Mouse (Mus musculus): ENCODE measurements around the gene Sh3pxd2b. TPM values are rescaled to one million over a fixed set of nuclear protein-coding genes. Genes with fewer than 3 reads are reported as not detected.
A peak's percentile ranks its signal among the peaks of the same experiment; 100 is the strongest.

The Sh3pxd2b gene
- polyA plus RNA-seq, 1 experiment from 2014 or later = 25.5 TPM

- H3K9me3 ChIP-seq (ENCODE audit: control insufficient read depth, low read length) = no peaks in the 10 kb centered on the region
- 0 out of 2 replicates have a peak, but pooled peaks cover 2% of the 10 kb centered on the region for H3K4me1 ChIP-seq (ENCODE audit: control insufficient read depth, insufficient read depth, low read length)
- no peaks in the 10 kb centered on the region for H3K36me3 ChIP-seq (ENCODE audit: control insufficient read depth, insufficient read depth, low read length)
- ATAC-seq (ENCODE audit: insufficient number of reproducible peaks, low FRiP score, low TSS enrichment, low read depth) (peak; percentile 98), DNase-seq (ENCODE audit: low spot score) (peak; percentile 99)
- H3K27me3 ChIP-seq (ENCODE audit: control insufficient read depth, insufficient read depth, low read length) = no peaks in the 10 kb centered on the region
- H3K4me2 ChIP-seq (ENCODE audit: low read depth, severe bottlenecking) = peak within 1 kb of the TSS; percentile 90
- WGBS = under 1% methylated on average over 63 of the region's 86 CpGs
- H3K27ac ChIP-seq (replicated peaks; ENCODE audit: low read depth, low read length) = peak within 1 kb of the TSS; percentile 88
- peak within 1 kb of the TSS; percentile 94 for H3K9ac ChIP-seq (ENCODE audit: low read length)
- H3K4me3 ChIP-seq (ENCODE audit: low read depth, low read length) = peak within 1 kb of the TSS; percentile 97
Measured at GRCm38 (mm10) chr11:32454800-32455506, 107.3 kb downstream of the Sh3pxd2b start, which contains the start of gene Ubtd2. Gene Ubtd2 (plus strand): TSS chr11:32455370.

GRCm38 (mm10) chr11:32455507-32456141 is 108.0 kb downstream of the Sh3pxd2b start:
- Histone ChIP-seq H3K9ac (ENCODE audit: low read length) (peak overlapping the region; percentile 94), H3K4me3 (ENCODE audit: low read depth, low read length) (peak overlapping the region; percentile 97), H3K36me3 (ENCODE audit: control insufficient read depth, insufficient read depth, low read length) (no peaks in the 10 kb centered on the region), H3K27me3 (ENCODE audit: control insufficient read depth, insufficient read depth, low read length) (no peaks in the 10 kb centered on the region), H3K27ac (replicated peaks; ENCODE audit: low read depth, low read length) (peak overlapping the region; percentile 88), H3K9me3 (ENCODE audit: control insufficient read depth, low read length) (no peaks in the 10 kb centered on the region), H3K4me2 (ENCODE audit: low read depth, severe bottlenecking) (peak overlapping the region; percentile 90), H3K4me1 (ENCODE audit: control insufficient read depth, insufficient read depth, low read length) (0 out of 2 replicates have a peak, but pooled peaks cover 2% of the 10 kb centered on the region)
- under 1% methylated on average over 55 of the region's 58 CpGs for WGBS
- ATAC-seq (ENCODE audit: insufficient number of reproducible peaks, low FRiP score, low TSS enrichment, low read depth) (peak; percentile 7), DNase-seq (ENCODE audit: low spot score) (peak; percentile 77)

GRCm38 (mm10) chr11:32456356-32456755 is 108.7 kb downstream of the Sh3pxd2b start:
- H3K27ac ChIP-seq (replicated peaks; ENCODE audit: low read depth, low read length) = no peak overlapping the region
- peak overlapping the region; percentile 97 for H3K4me3 ChIP-seq (ENCODE audit: low read depth, low read length)
- no peaks in the 10 kb centered on the region for H3K27me3 ChIP-seq (ENCODE audit: control insufficient read depth, insufficient read depth, low read length)
- H3K36me3 ChIP-seq (ENCODE audit: control insufficient read depth, insufficient read depth, low read length) = no peaks in the 10 kb centered on the region
- DNase-seq (ENCODE audit: low spot score) (peak; percentile 27), ATAC-seq (ENCODE audit: insufficient number of reproducible peaks, low FRiP score, low TSS enrichment, low read depth) (no peak)
- peak overlapping the region; percentile 94 for H3K9ac ChIP-seq (ENCODE audit: low read length)
- H3K4me1 ChIP-seq (ENCODE audit: control insufficient read depth, insufficient read depth, low read length) = 0 out of 2 replicates have a peak, but pooled peaks cover 2% of the 10 kb centered on the region
- peak overlapping the region; percentile 90 for H3K4me2 ChIP-seq (ENCODE audit: low read depth, severe bottlenecking)
- H3K9me3 ChIP-seq (ENCODE audit: control insufficient read depth, low read length) = no peaks in the 10 kb centered on the region
- 17% methylated on average over 6 of the region's 6 CpGs for WGBS

GRCm38 (mm10) chr11:32464282-32464681 is 116.7 kb downstream of the Sh3pxd2b start:
- Histone ChIP-seq H3K4me1 (ENCODE audit: control insufficient read depth, insufficient read depth, low read length) (no peaks in the 10 kb centered on the region), H3K9me3 (ENCODE audit: control insufficient read depth, low read length) (no peaks in the 10 kb centered on the region), H3K4me3 (ENCODE audit: low read depth, low read length) (no peak overlapping the region), H3K9ac (ENCODE audit: low read length) (no peak overlapping the region), H3K27me3 (ENCODE audit: control insufficient read depth, insufficient read depth, low read length) (no peaks in the 10 kb centered on the region), H3K4me2 (ENCODE audit: low read depth, severe bottlenecking) (no peak overlapping the region), H3K27ac (replicated peaks; ENCODE audit: low read depth, low read length) (no peak overlapping the region), H3K36me3 (ENCODE audit: control insufficient read depth, insufficient read depth, low read length) (no peaks in the 10 kb centered on the region)
- DNase-seq (ENCODE audit: low spot score) = no peak
- 69% methylated on average over 2 of the region's 2 CpGs for WGBS
- no peak; the same call in 1 of the 2 replicates for ATAC-seq (ENCODE audit: insufficient number of reproducible peaks, low FRiP score, low TSS enrichment, low read depth)

GRCm38 (mm10) chr11:32471925-32472324 is 124.3 kb downstream of the Sh3pxd2b start:
- no peak overlapping the region for H3K27ac ChIP-seq (replicated peaks; ENCODE audit: low read depth, low read length)
- H3K4me2 ChIP-seq (ENCODE audit: low read depth, severe bottlenecking) = no peak overlapping the region
- ATAC-seq (ENCODE audit: insufficient number of reproducible peaks, low FRiP score, low TSS enrichment, low read depth) (no peak), DNase-seq (ENCODE audit: low spot score) (no peak)
- no peaks in the 10 kb centered on the region for H3K36me3 ChIP-seq (ENCODE audit: control insufficient read depth, insufficient read depth, low read length)
- H3K4me1 ChIP-seq (ENCODE audit: control insufficient read depth, insufficient read depth, low read length) = no peaks in the 10 kb centered on the region
- H3K4me3 ChIP-seq (ENCODE audit: low read depth, low read length) = no peak overlapping the region
- no peaks in the 10 kb centered on the region for H3K9me3 ChIP-seq (ENCODE audit: control insufficient read depth, low read length)
- 74% methylated on average over 2 of the region's 2 CpGs for WGBS
- H3K9ac ChIP-seq (ENCODE audit: low read length) = no peak overlapping the region
- H3K27me3 ChIP-seq (ENCODE audit: control insufficient read depth, insufficient read depth, low read length) = no peaks in the 10 kb centered on the region

GRCm38 (mm10) chr11:32474725-32475124 is 127.1 kb downstream of the Sh3pxd2b start:
- no peak overlapping the region for H3K4me3 ChIP-seq (ENCODE audit: low read depth, low read length)
- no peaks in the 10 kb centered on the region for H3K36me3 ChIP-seq (ENCODE audit: control insufficient read depth, insufficient read depth, low read length)
- 85% methylated on average over 3 of the region's 3 CpGs for WGBS
- H3K4me2 ChIP-seq (ENCODE audit: low read depth, severe bottlenecking) = no peak overlapping the region
- no peak overlapping the region for H3K27ac ChIP-seq (replicated peaks; ENCODE audit: low read depth, low read length)
- ATAC-seq (ENCODE audit: insufficient number of reproducible peaks, low FRiP score, low TSS enrichment, low read depth) (no peak), DNase-seq (ENCODE audit: low spot score) (no peak)
- no peaks in the 10 kb centered on the region for H3K4me1 ChIP-seq (ENCODE audit: control insufficient read depth, insufficient read depth, low read length)
- no peaks in the 10 kb centered on the region for H3K9me3 ChIP-seq (ENCODE audit: control insufficient read depth, low read length)
- H3K9ac ChIP-seq (ENCODE audit: low read length) = no peak overlapping the region
- no peaks in the 10 kb centered on the region for H3K27me3 ChIP-seq (ENCODE audit: control insufficient read depth, insufficient read depth, low read length)

GRCm38 (mm10) chr11:32475487-32476236 is 128.0 kb downstream of the Sh3pxd2b start:
- Histone ChIP-seq H3K27ac (replicated peaks; ENCODE audit: low read depth, low read length) (no peak overlapping the region), H3K36me3 (ENCODE audit: control insufficient read depth, insufficient read depth, low read length) (no peaks in the 10 kb centered on the region), H3K4me3 (ENCODE audit: low read depth, low read length) (no peak overlapping the region), H3K27me3 (ENCODE audit: control insufficient read depth, insufficient read depth, low read length) (no peaks in the 10 kb centered on the region), H3K4me1 (ENCODE audit: control insufficient read depth, insufficient read depth, low read length) (no peaks in the 10 kb centered on the region), H3K4me2 (ENCODE audit: low read depth, severe bottlenecking) (no peak overlapping the region), H3K9ac (ENCODE audit: low read length) (no peak overlapping the region), H3K9me3 (ENCODE audit: control insufficient read depth, low read length) (no peaks in the 10 kb centered on the region)
- no peak for ATAC-seq (ENCODE audit: insufficient number of reproducible peaks, low FRiP score, low TSS enrichment, low read depth)
- DNase-seq (ENCODE audit: low spot score) = no peak
- WGBS = 80% methylated on average over 5 of the region's 5 CpGs

Data from limb, embryonic 11.5 days (tissue).